Mouse (Mus musculus): ENCODE data around the gene Rrad. TPM values are rescaled to one million over a fixed set of nuclear protein-coding genes. Genes with fewer than 3 reads are reported as not detected.

Gene Rrad
- polyA plus RNA-seq, 1 experiment from 2014 or later: 22.8 TPM

Other genes with a start within 250 kb of the Rrad start
- gene Cmtm4, start 235.5 kb downstream of the Rrad start, polyA plus RNA-seq (2015; fragmentation: Nextera tagmentation; extraction: Ambion mirVana): 2.9 and 3.4 TPM in 2 replicates
- gene Dync1li2, start 188.3 kb downstream of the Rrad start, polyA plus RNA-seq (2015; fragmentation: Nextera tagmentation; extraction: Ambion mirVana): 63.0 and 66.3 TPM in 2 replicates
- 0.48 and 0.55 TPM in 2 replicates for gene Terb1, start 121.4 kb downstream of the Rrad start, polyA plus RNA-seq (2015; fragmentation: Nextera tagmentation; extraction: Ambion mirVana)
- 91.9 and 94.5 TPM in 2 replicates for gene Nae1, start 96.7 kb downstream of the Rrad start, polyA plus RNA-seq (2015; fragmentation: Nextera tagmentation; extraction: Ambion mirVana)
- 1.1 and 1.2 TPM in 2 replicates for gene Car7, start 96.6 kb downstream of the Rrad start, polyA plus RNA-seq (2015; fragmentation: Nextera tagmentation; extraction: Ambion mirVana)
- gene Pdp2, start 39.9 kb downstream of the Rrad start, polyA plus RNA-seq (2015; fragmentation: Nextera tagmentation; extraction: Ambion mirVana): 9.0 and 9.3 TPM in 2 replicates
- gene Cdh16, start 6.9 kb downstream of the Rrad start, polyA plus RNA-seq (2015; fragmentation: Nextera tagmentation; extraction: Ambion mirVana): 0.40 TPM in 1 of 2 replicates, not detected in the other
- gene Ciao2b, start 10.6 kb upstream of the Rrad start, polyA plus RNA-seq (2015; fragmentation: Nextera tagmentation; extraction: Ambion mirVana): 90.6 and 91.9 TPM in 2 replicates
- not detected in 2 replicates for gene Ces2a, start 102.7 kb upstream of the Rrad start, polyA plus RNA-seq (2015; fragmentation: Nextera tagmentation; extraction: Ambion mirVana)
- 0.11 and 0.24 TPM in 2 replicates for gene Ces2b, start 200.2 kb upstream of the Rrad start, polyA plus RNA-seq (2015; fragmentation: Nextera tagmentation; extraction: Ambion mirVana)
- not detected in 2 replicates for gene Ces2c, start 215.7 kb upstream of the Rrad start, polyA plus RNA-seq (2015; fragmentation: Nextera tagmentation; extraction: Ambion mirVana)